Mouse (Mus musculus) heart, postnatal 14 days (tissue): Measurements from ENCODE around the gene Gabarapl1. TPM values are rescaled to one million over a fixed set of nuclear protein-coding genes. Genes with fewer than 3 reads are reported as not detected.
"Not testable (repeated sequence)": the region's sequence is repeated elsewhere in the genome, so short reads cannot be mapped to it uniquely, and the experiment has no call there.

Experiments
- DNase-seq, 2 experiments: peaks; one replicate each; pipeline ENCODE4 v3.0.0; 2021 to 2022
- intact Hi-C: fragments of 180-260 bp; cut with DNase I; formaldehyde crosslinking; loops from one replicate; pipeline ENCODE4 v1.15.1; 2025
- long read RNA-seq, 2 experiments: library from polyadenylated mRNA; stranded (forward); transcript quantifications; one replicate each; pipeline ENCODE4 v2.0.0; 2021
- total RNA-seq, 2 experiments: library from RNA; stranded (reverse); gene quantifications; 2 replicates each; pipeline ENCODE4 v1.2.3; 2021

Gabarapl1 gene
- total RNA-seq = 10 to 100 TPM; 79.8 to 85.9 TPM
- long read RNA-seq, experiment 1, transcript Gabarapl1-201 (4 exons, 1,820 nt) = major isoform, 63 of 123 reads
- long read RNA-seq, experiment 1, partial matches to known transcripts = 0 of 123 reads
- long read RNA-seq, experiment 1, other reads (novel, unspliced or antisense) = 58 of 123 reads
- long read RNA-seq, experiment 2, transcript Gabarapl1-201 (4 exons, 1,820 nt) = major isoform, 38 of 168 reads
- long read RNA-seq, experiment 2, partial matches to known transcripts = 2 of 168 reads
- long read RNA-seq, experiment 2, other reads (novel, unspliced or antisense) = 128 of 168 reads

GRCm38 (mm10) chr6:129532942-129533860 lies at the start of gene Gabarapl1:
Gene Gabarapl1 (plus strand): TSS chr6:129533160.
- intact Hi-C loops = loop anchor here (10.0 kb wide), 1 partner anchor 688 kb away; no protein-coding TSS in a partner anchor
- peak; percentile 84 to 87 for DNase-seq

- intact Hi-C loops = no loop called here
- DNase-seq = no peak
Observed at GRCm38 (mm10) chr6:129494924-129495323, 38.0 kb upstream of the Gabarapl1 start.

- DNase-seq = no peak
- intact Hi-C loops = no loop called here
Observed at GRCm38 (mm10) chr6:129497345-129498218, 35.4 kb upstream of the Gabarapl1 start.

GRCm38 (mm10) chr6:129499516-129499915 lies 33.4 kb upstream of the Gabarapl1 start:
- DNase-seq, intact Hi-C loops: not testable (repeated sequence)

GRCm38 (mm10) chr6:129503471-129503870 lies 29.5 kb upstream of the Gabarapl1 start:
- DNase-seq = no peak
- intact Hi-C loops = no loop called here

GRCm38 (mm10) chr6:129507024-129507423 lies 25.9 kb upstream of the Gabarapl1 start, which contains the start of gene Olr1:
Gene Olr1 (minus strand): TSS chr6:129507165.
- no peak for DNase-seq
- intact Hi-C loops = no loop called here

- DNase-seq = no peak
- intact Hi-C loops = no loop called here
Observed at GRCm38 (mm10) chr6:129510120-129510911, 22.6 kb upstream of the Gabarapl1 start.

GRCm38 (mm10) chr6:129512367-129512766 lies 20.6 kb upstream of the Gabarapl1 start, which contains the start of gene Tmem52b:
Gene Tmem52b (plus strand): TSS chr6:129512555.
- DNase-seq = no peak
- intact Hi-C loops = no loop called here

GRCm38 (mm10) chr6:129512868-129513267 lies 20.1 kb upstream of the Gabarapl1 start:
- DNase-seq = no peak
- intact Hi-C loops = no loop called here

GRCm38 (mm10) chr6:129513409-129513808 lies 19.6 kb upstream of the Gabarapl1 start:
- intact Hi-C loops = no loop called here

GRCm38 (mm10) chr6:129514376-129514775 lies 18.6 kb upstream of the Gabarapl1 start:
- intact Hi-C loops = no loop called here
- DNase-seq = no peak

More at GRCm38 (mm10) chr6:129513409-129513808, 19.6 kb upstream of the Gabarapl1 start:
- DNase-seq = no peak

GRCm38 (mm10) chr6:129515068-129515467 lies 17.9 kb upstream of the Gabarapl1 start:
- intact Hi-C loops = loop anchor here (5.0 kb wide), 1 partner anchor 42 kb away; no protein-coding TSS in a partner anchor
- DNase-seq = no peak

- intact Hi-C loops = loop anchor here (2.0 to 5.0 kb wide), 2 partner anchors 40 to 41 kb away; no protein-coding TSS in a partner anchor
- no peak for DNase-seq
Observed at GRCm38 (mm10) chr6:129516388-129516787, 16.6 kb upstream of the Gabarapl1 start.

GRCm38 (mm10) chr6:129517752-129518408 lies 15.1 kb upstream of the Gabarapl1 start:
- peak in 1 of 2 experiments; percentile 51 for DNase-seq
- intact Hi-C loops = loop anchor here (1.0 to 5.0 kb wide), 3 partner anchors 39 to 125 kb away; no protein-coding TSS in a partner anchor

GRCm38 (mm10) chr6:129526069-129526468 lies 6.9 kb upstream of the Gabarapl1 start:
- intact Hi-C loops = no loop called here
- no peak for DNase-seq

GRCm38 (mm10) chr6:129527416-129527815 lies 5.5 kb upstream of the Gabarapl1 start:
- intact Hi-C loops = no loop called here
- no peak for DNase-seq

GRCm38 (mm10) chr6:129529605-129530004 lies 3.4 kb upstream of the Gabarapl1 start:
- intact Hi-C loops = loop anchor here (10.0 kb wide), 1 partner anchor 685 kb away; no protein-coding TSS in a partner anchor

GRCm38 (mm10) chr6:129530261-129530660 lies 2.7 kb upstream of the Gabarapl1 start:
- intact Hi-C loops = loop anchor here (10.0 kb wide), 1 partner anchor 685 kb away; no protein-coding TSS in a partner anchor
- no peak for DNase-seq

More at GRCm38 (mm10) chr6:129529605-129530004, 3.4 kb upstream of the Gabarapl1 start:
- DNase-seq = no peak
